ENCODE assay signal across 8 mouse cellular contexts in genomic region chr2:17422967-17423366, GRCm38 (mm10).
DNase-seq lines count a peak whose midpoint lies in the region; ATAC-seq lines count a peak whose summit lies in the region.

No protein-coding gene starts in this region.

- H3K4me1 ChIP-seq in forebrain, embryonic 11.5 days (replicated peaks; ENCODE audit: control insufficient read depth, insufficient read depth, low read length) = no peaks in the 10 kb centered on the region
- no peaks in the 10 kb centered on the region for H3K4me1 ChIP-seq in forebrain, embryonic 10.5 days
- H3K4me1 ChIP-seq in midbrain, embryonic 11.5 days (ENCODE audit: control insufficient read depth, insufficient read depth, low read length) = no peaks in the 10 kb centered on the region
- H3K4me1 ChIP-seq in midbrain, embryonic 10.5 days = no peaks in the 10 kb centered on the region
- no peaks in the 10 kb centered on the region for H3K4me1 ChIP-seq in hindbrain, embryonic 16.5 days (ENCODE audit: control insufficient read depth, insufficient read depth, low read depth, low read length)
- H3K4me1 ChIP-seq in midbrain, embryonic 13.5 days (replicated peaks) = no peaks in the 10 kb centered on the region

- H3K36me3 ChIP-seq in forebrain, embryonic 11.5 days (ENCODE audit: control insufficient read depth, insufficient read depth, low read length) = no peaks in the 10 kb centered on the region
- no peaks in the 10 kb centered on the region for H3K36me3 ChIP-seq in forebrain, embryonic 10.5 days (replicated peaks)
- H3K36me3 ChIP-seq in midbrain, embryonic 11.5 days (ENCODE audit: control insufficient read depth, insufficient read depth, low read length) = no peaks in the 10 kb centered on the region
- no peaks in the 10 kb centered on the region for H3K36me3 ChIP-seq in midbrain, embryonic 10.5 days
- H3K36me3 ChIP-seq in hindbrain, embryonic 16.5 days (ENCODE audit: control insufficient read depth, insufficient read depth, low read length) = no peaks in the 10 kb centered on the region
- no peaks in the 10 kb centered on the region for H3K36me3 ChIP-seq in midbrain, embryonic 13.5 days

- no peak for DNase-seq in forebrain, embryonic 11.5 days (ENCODE audit: low spot score)
- no peak for DNase-seq in forebrain, embryonic 10.5 days (ENCODE audit: extremely low spot score, low spot score)
- peak; percentile 95 for DNase-seq in midbrain, embryonic 11.5 days (ENCODE audit: low spot score, missing footprints)
- no peak for DNase-seq in midbrain, embryonic 10.5 days (ENCODE audit: low spot score)
- DNase-seq in cerebellum, adult 8-10 months = peak; percentile 33
- DNase-seq in natural killer cell, adult 2 months (ENCODE audit: low spot score in 2 of 2) = no peak

- H3K4me2 ChIP-seq in forebrain, embryonic 11.5 days (ENCODE audit: low read depth, low read length, severe bottlenecking) = no peak overlapping the region
- H3K4me2 ChIP-seq in midbrain, embryonic 11.5 days = no peak overlapping the region
- no peak overlapping the region for H3K4me2 ChIP-seq in hindbrain, embryonic 16.5 days (ENCODE audit: low read length)
- H3K4me2 ChIP-seq in midbrain, embryonic 13.5 days (replicated peaks) = no peak overlapping the region

- H3K27me3 ChIP-seq in forebrain, embryonic 11.5 days (ENCODE audit: control insufficient read depth, insufficient read depth, low read length) = no peaks in the 10 kb centered on the region
- H3K27me3 ChIP-seq in forebrain, embryonic 10.5 days (ENCODE audit: poor library complexity, severe bottlenecking) = no peaks in the 10 kb centered on the region
- H3K27me3 ChIP-seq in midbrain, embryonic 11.5 days (ENCODE audit: control insufficient read depth, insufficient read depth, low read length) = no peaks in the 10 kb centered on the region
- H3K27me3 ChIP-seq in midbrain, embryonic 10.5 days (ENCODE audit: low read depth, poor library complexity, severe bottlenecking) = no peaks in the 10 kb centered on the region
- no peaks in the 10 kb centered on the region for H3K27me3 ChIP-seq in hindbrain, embryonic 16.5 days (replicated peaks; ENCODE audit: control insufficient read depth, insufficient read depth, low read length)
- no peaks in the 10 kb centered on the region for H3K27me3 ChIP-seq in midbrain, embryonic 13.5 days

- no peak overlapping the region for H3K27ac ChIP-seq in forebrain, embryonic 11.5 days (ENCODE audit: low read depth, low read length)
- no peak overlapping the region for H3K27ac ChIP-seq in forebrain, embryonic 10.5 days
- no peak overlapping the region for H3K27ac ChIP-seq in midbrain, embryonic 11.5 days (ENCODE audit: low read depth, low read length)
- H3K27ac ChIP-seq in midbrain, embryonic 10.5 days (replicated peaks) = no peak overlapping the region
- H3K27ac ChIP-seq in hindbrain, embryonic 16.5 days (ENCODE audit: low read depth, low read length) = no peak overlapping the region
- H3K27ac ChIP-seq in midbrain, embryonic 13.5 days = no peak overlapping the region

- no peaks in the 10 kb centered on the region for H3K9me3 ChIP-seq in forebrain, embryonic 11.5 days (ENCODE audit: control insufficient read depth, low read length)
- H3K9me3 ChIP-seq in forebrain, embryonic 10.5 days = no peaks in the 10 kb centered on the region
- no peaks in the 10 kb centered on the region for H3K9me3 ChIP-seq in midbrain, embryonic 11.5 days (ENCODE audit: control insufficient read depth, low read length)
- H3K9me3 ChIP-seq in midbrain, embryonic 10.5 days (replicated peaks) = no peaks in the 10 kb centered on the region
- no peaks in the 10 kb centered on the region for H3K9me3 ChIP-seq in hindbrain, embryonic 16.5 days (ENCODE audit: control insufficient read depth, low read length)
- no peaks in the 10 kb centered on the region for H3K9me3 ChIP-seq in midbrain, embryonic 13.5 days

- no peak overlapping the region for H3K4me3 ChIP-seq in forebrain, embryonic 11.5 days (ENCODE audit: low read depth, low read length)
- no peak overlapping the region for H3K4me3 ChIP-seq in forebrain, embryonic 10.5 days
- no peak overlapping the region for H3K4me3 ChIP-seq in midbrain, embryonic 11.5 days (ENCODE audit: low read depth, low read length)
- no peak overlapping the region for H3K4me3 ChIP-seq in midbrain, embryonic 10.5 days
- no peak overlapping the region for H3K4me3 ChIP-seq in hindbrain, embryonic 16.5 days (ENCODE audit: low read length)
- H3K4me3 ChIP-seq in midbrain, embryonic 13.5 days (replicated peaks) = no peak overlapping the region

- ATAC-seq in forebrain, embryonic 11.5 days (replicated peaks; ENCODE audit: low FRiP score) = peak; percentile 76
- peak; percentile 73 for ATAC-seq in midbrain, embryonic 11.5 days (ENCODE audit: low FRiP score)
- peak; percentile 68; the same call in 1 of the 2 replicates for ATAC-seq in hindbrain, embryonic 16.5 days
- ATAC-seq in midbrain, embryonic 13.5 days = peak; percentile 48; the same call in 1 of the 2 replicates

- no peak overlapping the region for H3K9ac ChIP-seq in forebrain, embryonic 11.5 days (ENCODE audit: low read length)
- H3K9ac ChIP-seq in midbrain, embryonic 11.5 days (ENCODE audit: low read length) = no peak overlapping the region
- no peak overlapping the region for H3K9ac ChIP-seq in hindbrain, embryonic 16.5 days (ENCODE audit: low read depth, low read length)
- H3K9ac ChIP-seq in midbrain, embryonic 13.5 days (replicated peaks) = no peak overlapping the region

- 11% methylated on average over 1 of the region's 1 CpGs for WGBS in forebrain, embryonic 11.5 days
- WGBS in forebrain, embryonic 10.5 days = 14% methylated on average over 1 of the region's 1 CpGs
- 14% methylated on average over 1 of the region's 1 CpGs for WGBS in midbrain, embryonic 11.5 days
- WGBS in midbrain, embryonic 10.5 days = 5% methylated on average over 1 of the region's 1 CpGs
- 2% methylated on average over 1 of the region's 1 CpGs for WGBS in hindbrain, embryonic 16.5 days
- 2% methylated on average over 1 of the region's 1 CpGs for WGBS in midbrain, embryonic 13.5 days

Comparison
In these comparisons a context has a peak if more than half of its experiments do, and no peak if none do; other contexts are left out.
1. DNase-seq: peak in midbrain, embryonic 11.5 days (single experiment) and cerebellum, adult 8-10 months (single experiment); none in forebrain, embryonic 11.5 days (single experiment), forebrain, embryonic 10.5 days (single experiment), midbrain, embryonic 10.5 days (single experiment) and natural killer cell, adult 2 months (0 of 2).
2. Peak in every context shown above with its lines, with median percentiles within 50 percentile points of each other: ATAC-seq.